Comparison of ENCODE assay signal across 8 mouse cellular contexts in genomic region chr2:152753944-152754711, GRCm38 (mm10). TPM values are rescaled to one million over a fixed set of nuclear protein-coding genes. Genes with fewer than 3 reads are reported as not detected.
DNase-seq lines count a peak whose midpoint lies in the region; ATAC-seq lines count a peak whose summit lies in the region.
"Had no signal": no experiment of that assay in that cellular context is flagged by ENCODE, and none has a peak within 500 bp of the region (broad histone marks: within the 10 kb centered on the region; RNA-seq: fewer than 3 reads in every experiment).

Gene Cox4i2 (plus strand): TSS chr2:152754173.

- peak; percentile 64 for ATAC-seq in granulocyte monocyte progenitor cell, adult 5-6 weeks (replicated peaks; ENCODE audit: poor library complexity, severe bottlenecking)
- ATAC-seq in intestine, embryonic 15.5 days, result peak; percentile 45

- H3K4me3 ChIP-seq in embryonic facial prominence, embryonic 10.5 days, result peak within 1 kb of the TSS; percentile 54
- peak within 1 kb of the TSS; percentile 22 for H3K4me3 ChIP-seq in intestine, embryonic 15.5 days (replicated peaks)

- peaks cover 51% of the 10 kb centered on the region for H3K27me3 ChIP-seq in embryonic facial prominence, embryonic 10.5 days (replicated peaks; ENCODE audit: low read depth, poor library complexity, severe bottlenecking)
- H3K27me3 ChIP-seq in intestine, embryonic 15.5 days (replicated peaks), result no peaks in the 10 kb centered on the region

- DNase-seq in embryonic facial prominence, embryonic 10.5 days (ENCODE audit: low spot score), result peak; percentile 66
- DNase-seq in lung, postnatal 36 days, result peak; percentile 50
- no peak for DNase-seq in urinary bladder, postnatal 36 days (ENCODE audit: low spot score in 2 of 2)
- DNase-seq in cerebellum, adult 9-11 months, result no peak
- no peak for DNase-seq in adrenal gland, adult 18-20 months (ENCODE audit: low spot score in 2 of 2)

- 3% methylated on average over 30 of the region's 30 CpGs for WGBS in embryonic facial prominence, embryonic 10.5 days
- WGBS in intestine, embryonic 15.5 days, result 7% methylated on average over 30 of the region's 30 CpGs

- peak within 1 kb of the TSS; percentile 9; the same call in 1 of the 2 replicates for H3K9ac ChIP-seq in intestine, embryonic 15.5 days

- peaks cover 37% of the 10 kb centered on the region for H3K4me1 ChIP-seq in embryonic facial prominence, embryonic 10.5 days
- peaks cover 10% of the 10 kb centered on the region; the same call in 1 of the 2 replicates for H3K4me1 ChIP-seq in intestine, embryonic 15.5 days (replicated peaks)

- H3K9me3 ChIP-seq in embryonic facial prominence, embryonic 10.5 days, result no peaks in the 10 kb centered on the region
- H3K9me3 ChIP-seq in intestine, embryonic 15.5 days, result no peaks in the 10 kb centered on the region

- H3K4me2 ChIP-seq in intestine, embryonic 15.5 days (replicated peaks), result peak within 1 kb of the TSS; percentile 60

- no peaks in the 10 kb centered on the region for H3K36me3 ChIP-seq in embryonic facial prominence, embryonic 10.5 days (replicated peaks)
- H3K36me3 ChIP-seq in intestine, embryonic 15.5 days, result no peaks in the 10 kb centered on the region

- peak within 1 kb of the TSS; percentile 79 for H3K27ac ChIP-seq in embryonic facial prominence, embryonic 10.5 days (replicated peaks)
- no peak within 1 kb of the TSS for H3K27ac ChIP-seq in intestine, embryonic 15.5 days

RNA-seq across cellular contexts. Expression of gene Cox4i2, which starts in this region (rescaled TPM):
- 9.9 and 10.1 TPM in 2 replicates for polyA plus RNA-seq in embryonic facial prominence, embryonic 10.5 days (2016; fragmentation: Nextera tagmentation; extraction: Ambion mirVana)
- total RNA-seq in granulocyte monocyte progenitor cell, adult 5-6 weeks (2014; fragmentation: Nextera tagmentation), result 6.8 and 13.0 TPM in 2 replicates
- 6.0 TPM in 1 of 2 replicates, not detected in the other for total RNA-seq in granulocyte monocyte progenitor cell, adult 5-6 weeks (2017)
- 12.2 and 14.2 TPM in 2 replicates for polyA plus RNA-seq in intestine, embryonic 15.5 days (2015; fragmentation: Nextera tagmentation; extraction: Ambion mirVana)
- total RNA-seq in adrenal gland, adult 18-20 months (2021), result 1 to 10 TPM; 2.5 to 3.8 TPM
- total RNA-seq: neutrophil, adult 5-6 weeks had no signal

Comparison
In these comparisons a context has a peak if more than half of its experiments do, and no peak if none do; other contexts are left out.
1. DNase-seq: peak in embryonic facial prominence, embryonic 10.5 days (single experiment) and lung, postnatal 36 days (single experiment); none in urinary bladder, postnatal 36 days (0 of 2), cerebellum, adult 9-11 months (single experiment) and adrenal gland, adult 18-20 months (0 of 2).